Mouse (Mus musculus): ENCODE measurements at regions not wholly inside any gene's neighbourhood (a gene's known extent, or its start where the extent isn't known, plus 50 kb on each side); places are given as distances from the start of the nearest gene placed in this dataset.

DNA sequence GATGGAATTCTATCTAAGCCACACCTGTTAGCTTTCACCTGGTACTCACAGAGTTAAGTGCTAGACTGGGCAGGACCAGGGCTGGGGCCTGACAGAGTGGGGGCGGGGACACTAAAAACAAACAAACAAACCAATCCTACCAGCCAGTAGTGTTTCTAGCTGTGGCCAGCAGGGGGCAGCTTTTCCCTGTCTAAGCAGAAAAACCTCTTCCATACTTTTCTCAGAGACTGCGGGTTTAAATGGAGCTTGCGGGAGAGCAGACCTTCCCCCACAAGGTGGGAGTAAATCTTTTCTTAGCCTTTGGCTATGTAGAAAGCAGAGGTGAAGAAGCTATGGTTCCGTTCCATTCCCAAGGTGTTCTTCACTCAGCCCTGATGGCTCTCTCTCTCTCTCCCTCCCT lies 120.7 kb downstream of the Katnal1 start:
- Histone ChIP-seq H3K4me3 (replicated peaks in 1 of 3; ENCODE audit: low read depth in 2 of 3, low read length in 2 of 3, poor library complexity in 1 of 3) (no peak overlapping the region), H3K36me3 (replicated peaks in 1 of 2; ENCODE audit: control insufficient read depth in 1 of 2, insufficient read depth in 1 of 2, low read length in 1 of 2) (no peaks in the 10 kb centered on the region), H3K79me2 (replicated peaks; ENCODE audit: control insufficient read depth, extremely low read depth, insufficient read depth, poor library complexity, severe bottlenecking) (no peaks in the 10 kb centered on the region), H3K27ac (ENCODE audit: insufficient read depth, low read depth) (no peak overlapping the region), H3K4me2 (ENCODE audit: insufficient read depth, low read depth, poor library complexity, severe bottlenecking) (no peak overlapping the region), H3K4me1 (ENCODE audit: control insufficient read depth in 1 of 2, insufficient read depth in 2 of 2) (peaks cover 0 to 11% of the 10 kb centered on the region in 2 experiments; a peak in 2 of 4 replicates), H3K9ac (ENCODE audit: insufficient read depth, low read depth) (no peak overlapping the region), H3K27me3 (replicated peaks) (peaks cover 12% of the 10 kb centered on the region), H3K9me3 (replicated peaks; ENCODE audit: low read length) (peaks cover 4% of the 10 kb centered on the region)
- no peak for DNase-seq (ENCODE audit: extremely low read depth)
- TF ChIP-seq RAD21 (IDR thresholded peaks at IDR 0.05; ENCODE audit: low read depth, low read length) (peak; percentile 46), USF1 (IDR thresholded peaks at IDR 0.05; ENCODE audit: low read depth, low read length) (no peak), HCFC1 (IDR thresholded peaks at IDR 0.05; ENCODE audit: low read depth, low read length) (no peak), UBTF (IDR thresholded peaks at IDR 0.05; ENCODE audit: low read depth, low read length) (no peak), CTCF (conservative IDR thresholded peaks at IDR 0.05 in 1 of 2, IDR thresholded peaks at IDR 0.05 in 1 of 2; ENCODE audit: low read depth in 2 of 2, low read length in 2 of 2) (peak; percentile 42 to 57), IRF4 (IDR thresholded peaks at IDR 0.05; ENCODE audit: low read depth, low read length) (no peak), BHLHE40 (IDR thresholded peaks at IDR 0.05; ENCODE audit: low read depth, low read length) (no peak), POLR2A (IDR thresholded peaks at IDR 0.05; ENCODE audit: low read depth, low read length) (no peak), MYC (IDR thresholded peaks at IDR 0.05; ENCODE audit: low read depth, low read length) (no peak)
- dilution Hi-C loops (cut with MboI; ENCODE audit: extremely low pct_ligation_motif_present, extremely low pct_unique_long_range_greater_than_20kb, low sequenced_read_pairs), result no loop called here
- in situ Hi-C loops (cut with MboI; ENCODE audit: low pct_ligation_motif_present, low pct_unique_long_range_greater_than_20kb, low sequenced_read_pairs), result loop anchor here (25.0 kb wide), 1 partner anchor 529 kb away; no protein-coding TSS in a partner anchor

DNA sequence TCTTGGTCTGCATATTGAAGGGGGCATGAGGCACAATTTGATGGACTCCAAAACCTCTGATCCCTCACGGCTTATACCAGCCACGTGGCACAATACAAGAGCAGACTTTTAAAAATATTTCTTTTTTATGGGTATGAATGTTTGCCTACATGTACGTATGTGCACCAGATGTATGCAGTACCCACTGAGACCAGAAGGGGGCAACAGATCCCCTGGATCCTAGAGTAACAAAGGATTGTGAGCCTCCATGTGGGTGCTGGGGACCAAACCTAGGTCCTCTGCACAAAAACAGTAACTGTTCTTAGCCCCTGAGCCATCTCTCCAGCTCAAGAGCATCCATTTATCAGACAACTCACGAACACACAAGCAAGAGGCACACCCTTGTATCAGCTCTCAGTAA lies 121.5 kb downstream of the Katnal1 start:
- H3K27me3 ChIP-seq (replicated peaks), result peaks cover 12% of the 10 kb centered on the region
- no peak overlapping the region for H3K27ac ChIP-seq (ENCODE audit: insufficient read depth, low read depth)
- peaks cover 0 to 13% of the 10 kb centered on the region in 2 experiments; a peak in 2 of 4 replicates for H3K4me1 ChIP-seq (ENCODE audit: control insufficient read depth in 1 of 2, insufficient read depth in 2 of 2)
- in situ Hi-C loops (cut with MboI; ENCODE audit: low pct_ligation_motif_present, low pct_unique_long_range_greater_than_20kb, low sequenced_read_pairs) (loop anchor here (25.0 kb wide), 1 partner anchor 530 kb away; no protein-coding TSS in a partner anchor), dilution Hi-C loops (cut with MboI; ENCODE audit: extremely low pct_ligation_motif_present, extremely low pct_unique_long_range_greater_than_20kb, low sequenced_read_pairs) (no loop called here)
- no peak overlapping the region for H3K9ac ChIP-seq (ENCODE audit: insufficient read depth, low read depth)
- no peaks in the 10 kb centered on the region for H3K36me3 ChIP-seq (replicated peaks in 1 of 2; ENCODE audit: control insufficient read depth in 1 of 2, insufficient read depth in 1 of 2, low read length in 1 of 2)
- H3K4me3 ChIP-seq (replicated peaks in 1 of 3; ENCODE audit: low read depth in 2 of 3, low read length in 2 of 3, poor library complexity in 1 of 3), result no peak overlapping the region
- no peak overlapping the region for H3K4me2 ChIP-seq (ENCODE audit: insufficient read depth, low read depth, poor library complexity, severe bottlenecking)
- H3K9me3 ChIP-seq (replicated peaks; ENCODE audit: low read length), result peaks cover 4% of the 10 kb centered on the region
- TF ChIP-seq CHD2 (IDR thresholded peaks at IDR 0.05; ENCODE audit: low read length), result no peak
- TF ChIP-seq CTCF (conservative IDR thresholded peaks at IDR 0.05 in 1 of 2, IDR thresholded peaks at IDR 0.05 in 1 of 2; ENCODE audit: low read depth in 2 of 2, low read length in 2 of 2), result peak; percentile 4 to 29; a peak in 1 of 4 replicates
- DNase-seq (ENCODE audit: extremely low read depth), result no peak
- no peaks in the 10 kb centered on the region for H3K79me2 ChIP-seq (replicated peaks; ENCODE audit: control insufficient read depth, extremely low read depth, insufficient read depth, poor library complexity, severe bottlenecking)

DNA sequence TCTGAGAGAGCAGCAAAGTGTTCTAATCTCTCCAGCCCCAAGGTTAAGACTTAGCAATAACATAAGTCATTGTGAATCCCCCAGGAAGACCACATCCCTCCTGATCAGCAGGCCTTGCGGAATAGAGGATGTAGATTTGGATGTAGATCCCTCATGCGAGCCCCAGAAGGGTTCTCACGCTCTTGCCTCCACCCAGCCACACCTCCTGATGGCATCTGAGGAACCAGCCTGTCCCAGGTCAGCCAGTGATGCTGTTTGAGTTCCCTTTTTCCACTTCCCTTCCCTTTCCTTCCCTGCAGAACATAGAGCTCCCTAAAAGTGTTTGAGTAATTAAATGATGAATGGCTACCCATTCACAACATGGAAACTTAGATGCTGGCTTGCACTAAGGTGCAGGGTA lies 124.1 kb downstream of the Katnal1 start:
- no peak overlapping the region for H3K4me3 ChIP-seq (replicated peaks in 1 of 3; ENCODE audit: low read depth in 2 of 3, low read length in 2 of 3, poor library complexity in 1 of 3)
- H3K27ac ChIP-seq (ENCODE audit: insufficient read depth, low read depth), result no peak overlapping the region
- TF ChIP-seq BHLHE40 (IDR thresholded peaks at IDR 0.05; ENCODE audit: low read depth, low read length) (no peak), ZKSCAN1 (IDR thresholded peaks at IDR 0.05; ENCODE audit: borderline replicate concordance, low read depth, low read length) (no peak), MXI1 (IDR thresholded peaks at IDR 0.05; ENCODE audit: low read depth, low read length) (no peak), MAX (IDR thresholded peaks at IDR 0.05; ENCODE audit: low read length) (no peak), SIN3A (IDR thresholded peaks at IDR 0.05; ENCODE audit: low read length) (no peak), POLR2A (IDR thresholded peaks at IDR 0.05; ENCODE audit: low read depth, low read length) (no peak), RCOR1 (conservative IDR thresholded peaks at IDR 0.05; ENCODE audit: low read depth, low read length) (no peak), UBTF (IDR thresholded peaks at IDR 0.05; ENCODE audit: low read depth, low read length) (no peak), MYC (IDR thresholded peaks at IDR 0.05; ENCODE audit: low read depth, low read length) (no peak), IRF4 (IDR thresholded peaks at IDR 0.05; ENCODE audit: low read depth, low read length) (no peak), CHD1 (IDR thresholded peaks at IDR 0.05; ENCODE audit: low read depth, low read length) (no peak), USF1 (IDR thresholded peaks at IDR 0.05; ENCODE audit: low read depth, low read length) (no peak), ZC3H11A (IDR thresholded peaks at IDR 0.05; ENCODE audit: low read depth, low read length) (no peak)
- H3K4me2 ChIP-seq (ENCODE audit: insufficient read depth, low read depth, poor library complexity, severe bottlenecking), result no peak overlapping the region
- in situ Hi-C loops (cut with MboI; ENCODE audit: low pct_ligation_motif_present, low pct_unique_long_range_greater_than_20kb, low sequenced_read_pairs) (loop anchor here (25.0 kb wide), 1 partner anchor 532 kb away; no protein-coding TSS in a partner anchor), dilution Hi-C loops (cut with MboI; ENCODE audit: extremely low pct_ligation_motif_present, extremely low pct_unique_long_range_greater_than_20kb, low sequenced_read_pairs) (no loop called here)
- no peak for DNase-seq (ENCODE audit: extremely low read depth)
- no peaks in the 10 kb centered on the region for H3K27me3 ChIP-seq (replicated peaks)
- no peaks in the 10 kb centered on the region for H3K79me2 ChIP-seq (replicated peaks; ENCODE audit: control insufficient read depth, extremely low read depth, insufficient read depth, poor library complexity, severe bottlenecking)
- H3K9ac ChIP-seq (ENCODE audit: insufficient read depth, low read depth), result no peak overlapping the region
- H3K9me3 ChIP-seq (replicated peaks; ENCODE audit: low read length), result peaks cover 4% of the 10 kb centered on the region
- no peaks in the 10 kb centered on the region for H3K36me3 ChIP-seq (replicated peaks in 1 of 2; ENCODE audit: control insufficient read depth in 1 of 2, insufficient read depth in 1 of 2, low read length in 1 of 2)
- peaks cover 0 to 10% of the 10 kb centered on the region in 2 experiments; a peak in 2 of 4 replicates for H3K4me1 ChIP-seq (ENCODE audit: control insufficient read depth in 1 of 2, insufficient read depth in 2 of 2)

Data from CH12.LX (cell line).